Mouse (Mus musculus) thymus, postnatal 36 days (tissue): ENCODE results near the gene Hnf1b.

Experiments used
- DNase-seq, 2 experiments: peaks; one replicate each; pipeline ENCODE4 v3.0.0; 2022; ENCODE audit warnings: mixed read lengths in 2 of 2

Hnf1b gene

DNA sequence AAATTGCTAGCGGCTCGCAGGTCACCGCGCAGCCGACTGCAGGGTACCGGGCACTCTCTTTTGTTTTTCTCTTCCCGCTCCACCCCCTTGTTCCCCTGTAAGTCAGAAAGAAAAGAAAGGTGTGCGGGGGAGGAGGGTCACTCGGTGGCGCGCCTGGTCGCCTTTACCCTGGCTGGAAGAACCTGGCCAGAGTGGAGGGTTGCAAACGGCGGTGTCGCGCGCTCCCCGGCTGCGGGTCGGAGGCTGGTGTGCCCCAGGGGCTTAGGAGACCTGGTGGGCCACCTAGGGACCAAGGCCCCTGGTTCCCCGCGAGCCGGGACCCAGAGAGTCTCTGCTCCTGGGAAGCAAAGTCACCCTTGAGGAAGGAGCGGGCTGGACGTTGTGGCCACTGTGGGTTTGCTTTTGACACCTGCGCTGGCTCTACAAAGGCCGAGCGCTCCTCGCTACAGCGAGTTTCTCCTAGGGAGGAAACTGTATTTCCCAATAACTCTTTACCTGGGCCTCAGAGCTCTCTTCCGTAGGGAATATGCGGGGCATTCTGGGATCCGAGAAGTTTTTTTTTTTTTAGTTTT, 3.4 kb downstream of the Hnf1b start:
- DNase-seq = no peak

DNA sequence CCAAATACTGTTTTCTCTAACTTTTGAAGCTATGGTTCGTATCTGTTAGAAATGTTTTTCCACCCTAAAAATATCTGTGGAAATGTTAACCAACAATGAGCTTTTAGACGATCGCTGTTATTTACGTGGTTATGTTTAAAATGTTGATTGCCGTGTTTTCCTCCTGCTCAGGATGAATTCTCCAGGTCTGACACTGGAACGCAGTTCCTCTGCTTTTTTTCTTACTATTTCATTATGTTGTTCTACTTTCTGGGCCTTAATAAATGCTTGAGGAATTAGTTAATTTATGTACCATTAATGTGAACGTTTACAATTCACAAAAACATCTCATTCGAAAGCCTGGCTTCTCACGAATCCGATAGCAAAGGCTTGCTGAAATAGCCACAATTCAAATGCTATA, 4.2 kb downstream of the Hnf1b start:
- DNase-seq = no peak

DNA sequence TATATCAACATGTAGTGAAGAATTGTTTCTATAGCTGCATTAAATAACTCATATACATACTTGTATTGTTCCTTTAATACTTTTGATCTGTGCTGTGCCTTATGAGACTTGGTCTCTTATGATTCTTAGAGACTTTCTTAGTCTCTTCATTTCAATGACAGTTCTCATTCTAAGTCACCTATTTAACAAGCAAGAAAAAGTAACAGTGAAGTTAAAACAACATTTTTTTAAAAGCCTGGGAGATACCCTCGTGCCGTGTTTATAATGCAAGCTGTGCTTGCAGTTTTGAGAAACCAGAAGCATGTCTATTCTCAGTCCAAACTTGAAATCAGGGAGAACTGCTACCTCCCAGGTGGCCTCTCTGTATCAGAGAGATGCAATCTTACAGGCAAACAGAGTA, 4.8 kb downstream of the Hnf1b start:
- DNase-seq = no peak

DNA sequence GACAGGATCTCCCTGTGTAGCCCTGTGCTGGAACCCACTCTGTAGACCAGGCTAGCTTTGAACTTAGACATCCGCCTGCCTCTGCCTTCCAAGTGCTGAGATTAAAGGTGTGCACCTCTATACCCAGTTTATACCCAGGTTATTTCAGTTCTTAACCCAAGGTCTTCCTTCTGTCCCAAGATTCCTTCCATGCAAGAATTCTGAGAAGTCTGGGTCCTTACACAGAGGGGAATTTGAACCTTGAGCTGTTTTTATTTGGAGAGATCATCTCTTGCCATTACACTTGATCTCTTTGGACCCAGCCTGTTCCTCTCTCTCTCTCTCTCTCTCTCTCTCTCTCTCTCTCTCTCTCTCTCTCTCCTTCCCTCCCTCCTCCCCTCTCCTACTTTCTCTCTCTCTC, 7.4 kb downstream of the Hnf1b start:
- DNase-seq = no peak

DNA sequence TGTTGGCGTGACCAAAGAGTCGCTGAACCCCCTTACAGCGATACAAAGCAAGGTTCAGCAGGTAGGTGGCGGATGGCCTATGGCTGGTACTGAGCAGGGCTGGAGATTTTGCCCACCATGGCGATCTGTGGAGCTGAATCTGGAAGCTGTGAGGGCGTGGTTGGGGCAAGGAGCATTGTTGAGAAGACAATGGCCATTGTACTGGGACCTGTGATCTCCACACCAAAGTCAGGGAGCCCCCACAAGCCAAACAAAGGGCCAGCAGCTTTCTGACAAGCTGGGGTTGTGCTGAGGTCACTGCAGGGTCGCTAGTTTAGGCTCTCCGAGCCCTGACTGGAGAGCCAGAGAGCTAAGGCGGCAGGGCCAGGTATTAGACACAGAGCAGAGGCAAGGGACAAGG, 15.4 kb downstream of the Hnf1b start:
- no peak for DNase-seq

DNA sequence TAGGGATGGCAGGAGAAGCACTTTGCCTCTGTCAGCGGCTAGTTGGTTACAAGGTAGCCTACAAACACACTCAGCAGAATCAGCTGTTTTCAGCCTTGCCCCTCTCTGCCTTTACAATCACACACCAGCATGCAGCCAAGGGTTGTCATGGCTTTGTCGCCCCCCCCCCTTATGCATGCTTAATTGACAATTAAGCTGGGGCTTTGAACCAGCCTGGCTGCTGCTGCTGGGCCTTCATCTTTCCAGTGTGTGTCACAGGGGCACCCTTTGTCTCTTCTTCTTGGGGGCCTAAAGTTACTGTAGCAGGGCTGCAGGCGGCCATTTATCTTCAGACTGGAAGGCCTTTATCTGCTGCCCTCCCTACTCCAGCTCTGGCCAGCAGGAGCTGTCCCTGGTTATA, 17.7 kb downstream of the Hnf1b start:
- DNase-seq = no peak

DNA sequence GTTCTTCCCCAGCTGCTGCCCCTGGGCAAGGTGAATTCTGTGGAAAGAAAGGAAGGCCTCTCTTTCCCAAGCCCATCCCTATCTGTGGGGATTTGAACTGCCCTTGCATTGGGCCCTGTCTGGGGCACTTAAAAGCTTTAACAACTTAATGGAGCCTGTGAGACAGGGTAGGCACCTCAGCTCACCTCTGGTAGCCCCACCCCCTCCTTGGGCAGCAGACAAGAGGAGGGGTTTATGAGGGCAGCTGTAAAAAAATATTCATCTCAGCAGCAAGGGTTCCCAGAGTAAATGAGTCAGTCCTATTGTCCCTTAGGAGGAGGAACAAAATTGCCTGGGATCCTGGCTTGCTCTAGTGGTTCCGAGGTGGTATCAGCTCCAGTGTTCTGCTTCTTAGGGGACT, 19.3 kb downstream of the Hnf1b start:
- DNase-seq = no peak

DNA sequence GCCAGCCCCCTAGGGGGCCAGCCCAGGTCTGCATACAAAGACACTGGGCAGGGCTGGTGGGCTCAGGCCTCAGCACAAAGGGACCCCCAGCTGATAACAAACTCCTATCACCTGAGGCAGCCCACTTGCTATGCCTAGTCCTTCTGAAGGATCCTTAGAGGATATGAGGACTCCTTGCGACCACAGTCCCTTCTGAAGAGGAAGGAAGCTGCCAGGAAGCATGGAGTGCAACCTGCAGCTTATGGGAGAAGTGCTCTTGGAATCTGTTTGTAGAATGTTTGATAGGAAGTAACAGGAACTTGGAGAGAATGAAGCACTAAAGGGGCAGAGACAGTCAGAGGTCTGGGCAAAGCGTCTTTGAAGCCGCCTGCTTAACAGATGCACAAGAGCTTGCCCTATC, 19.8 kb downstream of the Hnf1b start:
- no peak for DNase-seq

DNA sequence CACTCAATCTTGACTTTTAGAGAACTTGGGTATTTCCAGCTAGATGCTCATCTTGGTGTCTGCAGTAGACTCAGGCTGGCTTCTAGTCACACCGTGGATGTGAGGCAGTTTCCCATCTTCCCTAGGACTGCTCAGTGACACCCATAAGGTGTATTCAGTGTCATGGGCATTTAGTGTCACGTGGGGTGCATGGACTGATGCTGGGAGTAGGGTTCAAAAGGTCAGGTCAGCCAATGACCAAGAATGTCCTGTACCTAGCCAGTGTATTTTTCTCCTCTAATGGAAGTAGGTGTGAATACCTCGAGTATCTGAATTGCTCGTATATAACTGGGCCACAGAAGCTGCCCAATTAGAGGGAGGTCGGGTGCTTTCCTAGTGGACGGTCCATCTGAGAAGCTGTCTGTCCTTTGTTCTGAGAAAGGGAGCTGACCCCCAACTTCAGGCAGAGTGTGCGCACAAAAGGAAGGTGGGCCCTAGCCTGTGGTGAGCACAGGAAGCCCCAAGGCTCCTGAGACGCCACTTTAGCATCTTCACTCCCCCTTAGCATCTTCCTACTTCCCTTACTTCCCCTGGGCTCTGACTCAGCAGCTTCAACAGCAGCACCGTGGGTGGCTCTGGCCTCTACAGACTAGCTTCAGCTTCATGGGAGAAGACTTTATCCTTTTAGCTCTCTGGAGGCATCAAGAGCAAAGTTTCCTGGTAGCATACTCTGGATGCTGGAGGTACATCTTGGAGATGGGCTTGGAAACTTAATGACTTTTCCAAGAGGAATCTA, 22.1 kb downstream of the Hnf1b start:
- DNase-seq = no peak

DNA sequence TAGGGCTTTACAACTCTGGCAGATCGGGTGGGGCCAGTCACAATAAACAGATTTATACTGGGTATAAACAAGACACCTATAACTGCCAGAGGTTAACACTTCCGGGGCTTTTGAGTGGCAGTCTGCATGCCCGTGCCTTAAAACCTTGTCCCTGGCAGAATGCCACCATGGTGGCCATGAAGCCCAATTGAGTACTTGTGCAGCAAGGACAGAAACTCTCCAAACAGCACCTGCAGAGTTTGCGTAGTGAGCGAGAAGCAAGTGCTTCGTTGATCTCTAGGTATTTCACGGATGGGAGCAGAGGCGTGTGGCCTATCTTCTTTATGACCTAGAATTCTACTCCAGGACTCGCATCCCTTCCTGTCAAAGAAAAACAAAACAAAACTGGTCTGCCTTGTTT, 23.6 kb downstream of the Hnf1b start:
- no peak for DNase-seq

DNA sequence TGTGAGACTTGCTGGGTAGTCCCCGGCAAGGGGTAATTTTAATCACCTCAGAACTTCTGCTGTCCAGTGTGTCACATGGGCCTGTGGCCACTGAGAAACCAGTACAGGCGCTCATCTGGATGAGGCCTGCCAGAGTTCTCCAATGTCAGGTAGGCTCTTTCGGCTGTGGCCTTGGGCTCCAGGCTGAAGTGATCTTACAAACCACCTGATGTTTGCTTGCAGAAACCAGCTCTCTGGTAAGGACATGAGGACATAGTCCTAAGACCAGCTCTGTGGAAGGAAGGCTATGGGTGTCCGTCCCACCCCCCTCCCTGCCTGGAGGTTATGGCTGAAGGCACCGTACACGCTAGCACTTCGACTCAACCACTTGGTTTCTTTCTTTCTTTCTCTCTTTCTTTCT, 26.8 kb downstream of the Hnf1b start:
- no peak for DNase-seq

DNA sequence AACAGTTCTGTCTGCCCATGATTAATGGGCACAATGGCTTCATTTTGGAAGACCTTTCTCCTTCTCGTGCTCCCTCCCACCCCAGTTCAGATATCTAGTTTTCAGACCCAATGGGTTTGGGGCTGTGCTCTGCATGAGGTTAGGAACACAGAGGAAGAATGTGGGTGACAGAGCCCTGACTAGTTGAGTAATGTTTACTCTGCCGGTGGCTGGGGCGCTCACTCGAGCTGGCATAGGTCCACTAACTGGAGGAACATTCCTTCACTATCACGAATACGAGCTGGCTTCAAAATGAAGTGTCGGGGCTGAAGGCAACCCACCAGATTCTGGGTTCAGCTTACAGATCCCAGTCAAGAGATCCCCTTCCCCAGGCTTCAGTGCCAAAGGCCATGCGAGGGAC, 27.9 kb downstream of the Hnf1b start:
- DNase-seq = no peak

DNA sequence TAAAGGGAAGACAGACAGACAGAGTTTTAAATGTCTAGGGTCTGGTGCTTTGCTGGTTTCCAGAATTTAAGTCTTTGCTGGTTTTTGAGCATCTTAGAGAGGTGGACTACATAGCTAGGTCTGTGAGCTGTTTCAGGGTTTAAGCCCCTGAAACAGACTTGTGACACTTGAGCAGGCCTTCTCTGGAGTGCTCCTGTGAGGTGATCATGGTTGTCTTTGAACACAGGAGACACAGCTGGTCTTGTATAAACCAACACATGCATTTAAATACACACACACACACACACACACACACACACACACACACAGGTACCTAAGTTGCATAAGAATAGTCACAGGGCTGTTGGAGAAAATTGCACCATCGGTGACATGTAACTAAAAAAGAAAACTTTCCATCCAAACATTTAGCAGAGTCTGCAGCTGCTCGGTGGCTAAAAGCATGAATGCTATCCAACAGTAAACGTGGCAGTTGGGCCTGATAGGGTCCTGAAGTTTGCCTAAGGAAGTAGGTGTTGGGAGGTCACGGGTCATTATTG, 28.6 kb downstream of the Hnf1b start:
- no peak for DNase-seq

DNA sequence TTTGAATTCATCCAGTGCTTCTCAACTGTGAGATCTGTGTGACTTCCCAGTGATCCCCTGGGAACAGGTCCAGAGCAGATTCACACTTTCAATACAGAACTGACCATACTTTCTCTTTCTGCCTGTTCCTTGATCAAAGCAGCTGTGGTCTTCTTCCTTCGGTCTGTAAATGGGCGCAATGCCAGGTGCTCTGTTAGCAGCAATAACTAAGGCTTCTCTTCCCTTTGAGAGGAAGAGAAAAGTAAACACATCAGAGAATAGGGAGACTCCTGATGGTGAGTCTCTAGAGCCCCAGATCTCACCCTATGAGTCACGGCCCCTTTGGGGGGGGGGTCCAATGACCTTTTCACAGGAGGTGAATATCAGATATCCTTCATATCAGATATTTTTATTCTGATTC, 29.3 kb downstream of the Hnf1b start:
- DNase-seq = no peak

DNA sequence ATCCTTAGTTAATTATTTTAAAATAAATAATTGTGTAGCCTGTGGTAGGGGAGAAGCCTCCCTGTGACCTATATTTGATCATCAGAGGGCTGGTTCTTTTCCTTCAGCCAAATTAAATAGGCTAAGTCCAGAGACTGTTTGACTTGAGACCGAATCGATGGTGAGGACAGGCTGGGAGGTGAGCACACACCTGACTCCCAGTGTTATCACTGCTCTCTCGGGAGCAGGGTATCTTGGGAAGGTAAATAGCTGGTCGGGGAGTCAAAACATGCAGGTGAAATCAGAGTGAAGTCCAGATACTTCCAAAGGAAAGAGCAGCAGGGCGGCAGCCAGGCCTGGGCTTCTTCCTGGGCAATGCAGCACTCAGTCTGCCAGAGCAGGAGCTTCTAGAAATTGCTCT, 31.6 kb downstream of the Hnf1b start:
- no peak for DNase-seq

DNA sequence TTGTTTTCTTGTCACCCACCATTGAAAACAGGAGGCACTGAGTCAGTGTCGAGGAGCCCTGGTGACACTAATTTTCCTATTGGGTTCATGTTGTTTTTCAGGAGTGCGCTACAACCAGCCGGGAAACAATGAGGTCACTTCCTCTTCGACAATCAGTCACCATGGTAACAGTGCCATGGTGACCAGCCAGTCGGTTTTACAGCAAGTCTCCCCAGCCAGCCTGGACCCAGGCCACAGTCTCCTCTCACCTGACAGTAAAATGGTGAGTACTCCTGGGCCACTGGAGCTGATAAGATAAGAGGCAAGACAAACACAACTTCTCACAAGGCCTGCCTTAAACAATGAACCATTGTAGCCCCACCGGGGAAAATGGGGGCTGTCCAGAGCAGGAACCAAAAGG, 32.7 kb downstream of the Hnf1b start:
- DNase-seq = no peak

DNA sequence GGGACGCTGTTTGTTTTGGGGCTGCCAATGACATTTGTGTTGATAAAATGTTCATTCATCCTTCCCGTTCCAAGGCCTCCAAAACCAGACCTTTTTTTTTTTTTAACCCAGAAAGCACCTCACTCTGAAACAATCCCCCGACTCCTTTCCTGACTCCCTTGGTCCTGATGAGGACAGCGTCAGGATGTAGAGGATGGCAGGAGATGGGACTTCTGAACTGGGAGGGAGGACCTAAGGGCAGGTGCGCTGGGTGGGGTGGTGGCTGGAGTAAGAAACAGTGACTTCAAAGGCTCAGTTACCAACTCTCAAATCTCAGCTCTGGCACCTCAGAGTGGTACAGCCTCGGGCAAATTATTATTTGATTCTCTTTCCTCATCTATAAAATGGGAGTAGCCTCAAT, 33.2 kb downstream of the Hnf1b start:
- no peak for DNase-seq

DNA sequence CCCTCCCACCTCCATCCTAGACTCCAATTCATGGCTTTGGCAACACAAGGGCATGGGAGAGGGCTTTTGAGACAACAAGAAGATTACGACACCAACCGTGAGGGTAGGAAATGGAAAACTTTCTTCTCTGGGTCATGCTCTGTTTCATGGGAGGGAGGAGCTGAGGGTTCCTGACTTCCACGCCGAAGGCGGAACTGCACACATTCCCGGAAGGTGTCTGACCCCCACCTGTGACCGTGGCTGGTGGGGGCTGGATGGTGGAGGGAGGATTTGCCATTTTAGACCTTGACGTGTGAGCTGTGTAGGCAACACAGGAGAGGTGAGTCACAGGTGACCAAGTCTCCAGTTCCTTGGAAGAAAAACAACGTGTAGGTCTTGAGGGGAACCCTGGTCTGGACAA, 33.9 kb downstream of the Hnf1b start:
- no peak for DNase-seq

DNA sequence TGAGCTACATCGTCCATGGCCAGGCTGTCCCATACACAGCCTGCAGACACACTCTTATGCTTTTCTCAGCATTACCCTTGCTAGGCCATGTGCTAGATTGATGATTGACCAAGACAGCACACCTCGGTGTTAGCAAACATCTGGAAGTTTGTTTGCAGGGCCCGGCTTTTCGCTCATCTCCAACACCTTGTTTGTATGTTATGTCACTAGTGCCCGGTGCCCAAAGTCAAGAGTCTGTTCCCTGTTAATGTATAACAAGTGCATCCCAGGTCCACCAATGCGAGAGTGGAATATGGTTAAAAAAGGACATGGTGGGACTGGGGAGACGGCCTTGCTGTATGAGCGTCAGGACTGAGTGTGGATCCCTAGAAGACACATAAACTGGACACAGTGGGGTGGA, 35.3 kb downstream of the Hnf1b start:
- DNase-seq = no peak

DNA sequence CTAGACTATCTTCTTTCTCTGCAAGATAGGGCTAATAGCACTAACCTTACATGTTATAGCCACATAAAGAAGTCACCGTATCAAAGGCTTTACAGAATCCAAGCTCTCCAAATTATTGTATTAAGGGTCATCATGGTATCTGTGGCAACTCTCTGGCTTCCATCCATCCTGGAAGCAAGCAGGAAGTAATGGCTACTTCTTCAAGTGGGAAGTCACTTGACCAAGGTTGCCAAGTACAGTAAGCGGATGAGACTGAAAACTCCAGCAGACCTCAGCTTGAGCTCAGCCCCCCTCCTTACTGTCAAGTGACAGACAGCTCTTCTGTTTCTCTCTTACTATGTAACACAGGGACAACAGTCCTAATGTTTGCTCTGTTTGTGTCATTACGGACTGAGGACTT, 36.9 kb downstream of the Hnf1b start:
- no peak for DNase-seq

DNA sequence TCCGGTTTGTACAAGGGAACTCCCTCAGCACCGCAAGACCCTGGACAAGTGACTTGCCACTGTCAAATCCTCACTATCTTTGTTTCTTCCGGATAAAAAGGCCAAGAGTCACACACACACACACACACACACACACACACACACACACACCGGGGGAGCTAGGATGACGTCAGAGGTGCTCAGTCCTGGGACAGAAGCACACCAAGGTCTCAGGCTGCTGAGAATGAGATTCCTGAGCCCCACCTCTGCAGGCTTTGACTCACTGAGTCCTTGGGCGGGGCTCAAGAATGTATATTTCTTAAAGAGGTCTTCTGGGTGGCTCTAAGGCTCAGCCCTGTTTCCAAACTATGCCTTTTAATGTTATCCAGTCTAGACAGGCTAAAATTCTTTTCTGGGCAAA, 41.5 kb downstream of the Hnf1b start:
- no peak for DNase-seq

DNA sequence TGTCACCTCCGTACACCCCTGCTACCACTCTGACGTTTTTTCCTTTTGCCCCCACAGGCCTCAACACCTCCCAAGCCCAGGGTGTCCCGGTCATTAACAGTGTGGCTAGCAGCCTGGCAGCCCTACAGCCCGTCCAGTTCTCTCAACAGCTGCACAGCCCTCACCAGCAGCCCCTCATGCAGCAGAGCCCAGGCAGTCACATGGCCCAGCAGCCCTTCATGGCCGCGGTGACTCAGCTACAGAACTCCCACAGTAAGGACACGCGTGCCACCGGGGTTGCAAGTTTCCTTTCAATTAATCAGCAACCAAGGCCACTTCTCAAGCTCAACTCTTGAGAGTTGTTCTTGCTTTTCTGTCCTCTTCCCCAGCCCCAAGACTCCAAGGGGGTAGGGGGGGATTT, 43.5 kb downstream of the Hnf1b start:
- no peak for DNase-seq

DNA sequence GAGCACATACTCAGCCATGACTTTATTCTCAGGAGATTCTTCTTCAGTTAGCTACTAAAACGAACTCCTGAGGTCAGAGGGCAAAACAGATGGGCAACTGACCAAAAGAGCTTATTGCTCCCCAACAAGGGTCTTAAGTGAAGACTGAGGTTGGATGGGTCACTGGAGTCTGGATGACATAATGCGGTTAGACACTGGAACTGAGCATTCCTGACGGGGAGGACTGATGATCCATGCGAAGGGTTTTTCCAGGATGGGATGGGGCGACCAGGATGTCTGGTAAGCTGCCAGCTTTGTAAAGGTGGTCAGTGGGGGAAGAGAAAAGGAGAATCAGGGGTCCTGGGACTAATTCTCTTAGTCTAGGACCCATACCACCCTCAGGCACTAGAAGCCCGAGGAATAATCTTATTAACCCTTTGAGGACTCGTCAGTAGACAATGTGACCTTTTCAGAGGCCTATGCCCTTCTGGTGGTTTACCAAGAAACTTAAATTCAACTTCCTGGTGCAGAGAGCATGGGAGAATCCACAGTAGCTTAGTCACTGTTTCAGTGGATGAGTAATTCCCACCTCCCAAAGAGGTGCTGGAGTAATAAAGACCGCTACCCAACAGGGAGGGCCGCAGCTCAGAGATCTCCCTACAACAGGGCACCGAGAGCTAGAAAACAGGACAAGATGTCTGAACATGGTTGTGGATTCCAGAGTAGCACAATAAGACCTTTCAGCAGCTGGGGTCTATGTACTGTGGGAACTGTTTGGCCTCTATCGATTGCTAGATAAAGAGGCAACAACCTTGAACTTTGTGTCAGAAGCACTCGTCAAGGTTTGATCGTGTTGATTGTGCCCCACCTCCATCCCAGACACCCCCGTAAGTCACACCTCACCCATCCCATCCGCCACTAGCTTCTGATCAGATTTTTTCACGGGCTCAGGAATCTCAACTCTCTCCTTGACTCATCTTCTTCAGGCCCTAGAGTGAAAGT, 46.9 kb downstream of the Hnf1b start:
- no peak for DNase-seq

DNA sequence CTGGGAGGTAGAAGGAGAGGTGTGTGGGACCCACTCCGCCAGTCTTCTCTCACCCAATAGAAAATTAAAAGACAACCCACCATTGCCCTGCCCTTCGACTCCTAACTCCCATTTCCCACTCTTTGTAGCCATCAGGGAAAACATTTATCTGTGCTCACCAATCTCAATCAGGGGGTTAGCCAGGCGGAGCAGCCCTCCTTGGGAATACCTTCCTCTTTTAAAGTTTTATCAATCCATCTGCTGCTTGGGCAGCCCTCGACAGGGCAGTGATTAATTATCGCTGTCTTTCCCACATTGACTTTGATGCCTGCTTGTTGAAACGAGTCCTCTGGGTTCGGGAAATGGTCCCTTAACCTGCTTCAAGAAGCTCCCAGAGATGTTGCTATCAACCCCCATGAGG, 47.7 kb downstream of the Hnf1b start:
- no peak for DNase-seq
